Mouse (Mus musculus): Measurements from ENCODE around the gene Cxcr4.
A peak's percentile ranks its signal among the peaks of the same experiment; 100 is the strongest.

The Cxcr4 gene

GRCm38 (mm10) chr1:128592211-128592741, at the start of gene Cxcr4:
Cxcr4 (minus strand) TSS chr1:128592293.
- peak; percentile 86 for DNase-seq (ENCODE audit: low spot score)

- DNase-seq (ENCODE audit: low spot score): no peak
These were observed 47.6 kb upstream of the Cxcr4 start for GRCm38 (mm10) chr1:128639707-128640107.

GRCm38 (mm10) chr1:128637230-128637740, 45.2 kb upstream of the Cxcr4 start:
- no peak for DNase-seq (ENCODE audit: low spot score)

- DNase-seq (ENCODE audit: low spot score): no peak
These were observed 44.5 kb upstream of the Cxcr4 start for GRCm38 (mm10) chr1:128636258-128637229.

GRCm38 (mm10) chr1:128633711-128634379, 41.8 kb upstream of the Cxcr4 start:
- DNase-seq (ENCODE audit: low spot score): no peak

GRCm38 (mm10) chr1:128632522-128632921, 40.4 kb upstream of the Cxcr4 start:
- DNase-seq (ENCODE audit: low spot score): no peak

- DNase-seq (ENCODE audit: low spot score): no peak
These were observed 34.1 kb upstream of the Cxcr4 start for GRCm38 (mm10) chr1:128626144-128626678.

GRCm38 (mm10) chr1:128623594-128623887, 31.4 kb upstream of the Cxcr4 start:
- DNase-seq (ENCODE audit: low spot score): no peak

GRCm38 (mm10) chr1:128622867-128623593, 30.9 kb upstream of the Cxcr4 start:
- no peak for DNase-seq (ENCODE audit: low spot score)

- no peak for DNase-seq (ENCODE audit: low spot score)
These were observed 25.7 kb upstream of the Cxcr4 start for GRCm38 (mm10) chr1:128617654-128618310.

GRCm38 (mm10) chr1:128616586-128616985, 24.5 kb upstream of the Cxcr4 start:
- DNase-seq (ENCODE audit: low spot score): no peak

GRCm38 (mm10) chr1:128615459-128615806, 23.3 kb upstream of the Cxcr4 start:
- DNase-seq (ENCODE audit: low spot score): no peak

- no peak for DNase-seq (ENCODE audit: low spot score)
These were observed 22.8 kb upstream of the Cxcr4 start for GRCm38 (mm10) chr1:128614653-128615458.

GRCm38 (mm10) chr1:128608119-128608518, 16.0 kb upstream of the Cxcr4 start:
- DNase-seq (ENCODE audit: low spot score): no peak

GRCm38 (mm10) chr1:128607423-128607822, 15.3 kb upstream of the Cxcr4 start:
- no peak for DNase-seq (ENCODE audit: low spot score)

- DNase-seq (ENCODE audit: low spot score): no peak
These were observed 13.7 kb upstream of the Cxcr4 start for GRCm38 (mm10) chr1:128605794-128606193.

GRCm38 (mm10) chr1:128602688-128603385, 10.7 kb upstream of the Cxcr4 start:
- no peak for DNase-seq (ENCODE audit: low spot score)

- no peak for DNase-seq (ENCODE audit: low spot score)
These were observed 10.1 kb upstream of the Cxcr4 start for GRCm38 (mm10) chr1:128602018-128602687.

GRCm38 (mm10) chr1:128601307-128601706, 9.2 kb upstream of the Cxcr4 start:
- no peak for DNase-seq (ENCODE audit: low spot score)

All from ovary, postnatal 36 days (tissue).